Mouse (Mus musculus) inflammation-experienced regulatory T-cells, adult 6 months (primary cell): ENCODE results near the gene A4galt. TPM values are rescaled to one million over a fixed set of nuclear protein-coding genes. Genes with fewer than 3 reads are reported as not detected.
"Not testable (repeated sequence)": the region's sequence is repeated elsewhere in the genome, so short reads cannot be mapped to it uniquely, and the experiment has no call there.

ENCODE experiments used
- ATAC-seq: one replicate; pipeline ENCODE4 v1.8.0; 2017
- polyA plus RNA-seq, 3 experiments: library from polyadenylated mRNA; unstranded; fragments of 100-300 nt; shearing (Covaris generic); gene quantifications; one replicate each; pipeline ENCODE4 v1.2.1; 2017

A4galt gene
- polyA plus RNA-seq: not detected

- no peak for ATAC-seq
Observed at GRCm38 (mm10) chr15:83251176-83252004, at the start of gene A4galt. TSS of gene A4galt (minus strand) at chr15:83251774.

- no peak for ATAC-seq
Observed at GRCm38 (mm10) chr15:83299916-83300582, 48.5 kb upstream of the A4galt start.

- ATAC-seq: no peak
Observed at GRCm38 (mm10) chr15:83299450-83299849, 47.9 kb upstream of the A4galt start.

- ATAC-seq: no peak
Observed at GRCm38 (mm10) chr15:83298810-83299209, 47.2 kb upstream of the A4galt start.

- no peak for ATAC-seq
Observed at GRCm38 (mm10) chr15:83298313-83298712, 46.7 kb upstream of the A4galt start.

GRCm38 (mm10) chr15:83296771-83297311 lies 45.3 kb upstream of the A4galt start:
- ATAC-seq: no peak

DNA sequence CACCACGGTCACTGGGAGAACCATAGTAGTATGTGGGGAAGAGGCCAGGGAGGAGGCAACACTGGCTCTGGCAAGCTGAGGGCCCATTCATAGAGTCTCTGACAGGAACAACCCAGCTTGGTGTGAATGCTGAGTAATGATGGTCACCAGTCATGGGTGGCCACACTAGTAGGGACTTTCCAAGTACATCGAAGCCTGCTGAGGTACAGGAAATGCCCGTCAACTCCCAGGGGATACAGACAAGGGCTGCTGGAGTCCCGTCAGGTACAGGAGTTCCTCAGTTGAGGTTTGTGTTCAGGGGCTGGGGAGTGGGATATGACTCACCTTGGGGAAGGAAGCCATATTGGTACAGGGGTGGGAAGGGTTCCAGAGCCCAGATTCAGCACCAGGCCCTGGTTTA lies 44.5 kb upstream of the A4galt start:
- no peak for ATAC-seq

DNA sequence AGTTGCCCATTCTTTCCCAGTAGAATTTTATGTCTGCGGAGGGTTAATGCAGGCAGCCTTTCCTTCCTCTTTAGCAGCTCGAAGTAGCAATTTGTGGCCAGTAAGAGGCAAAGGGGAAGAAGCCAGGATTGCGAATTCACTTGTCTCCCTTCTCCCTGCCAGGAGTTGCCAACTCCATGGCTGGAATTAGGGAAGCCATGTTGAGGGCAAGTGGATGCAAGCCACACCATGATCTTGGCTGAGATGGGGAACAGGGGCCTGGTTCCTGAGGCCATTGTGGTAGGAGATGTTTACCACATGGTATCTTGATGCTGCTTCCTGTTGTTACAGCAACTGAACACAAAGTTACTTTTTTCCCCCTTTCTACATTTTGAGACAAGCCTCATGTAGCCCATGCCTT lies 43.4 kb upstream of the A4galt start:
- no peak for ATAC-seq

GRCm38 (mm10) chr15:83293706-83294645 lies 42.4 kb upstream of the A4galt start:
- ATAC-seq: no peak

DNA sequence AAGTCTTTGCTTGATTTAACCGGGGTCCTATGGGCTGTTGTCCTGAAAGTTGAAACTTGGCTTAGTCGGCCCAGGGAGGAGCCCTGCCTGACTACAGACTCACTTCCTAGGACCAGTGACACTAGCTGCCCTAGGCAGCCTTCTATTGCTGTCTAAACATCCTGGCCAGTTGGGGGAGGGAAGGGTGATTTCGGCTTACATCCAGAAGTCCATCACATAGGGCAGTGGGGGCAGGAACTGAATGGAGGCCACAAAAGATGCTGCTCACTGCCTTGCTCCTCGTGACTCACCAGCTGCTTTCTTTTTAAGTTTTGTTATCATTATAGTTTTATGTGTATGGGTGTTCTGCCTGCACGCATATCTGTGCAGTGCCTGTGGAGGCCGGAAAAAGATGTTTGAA lies 41.6 kb upstream of the A4galt start:
- no peak for ATAC-seq

DNA sequence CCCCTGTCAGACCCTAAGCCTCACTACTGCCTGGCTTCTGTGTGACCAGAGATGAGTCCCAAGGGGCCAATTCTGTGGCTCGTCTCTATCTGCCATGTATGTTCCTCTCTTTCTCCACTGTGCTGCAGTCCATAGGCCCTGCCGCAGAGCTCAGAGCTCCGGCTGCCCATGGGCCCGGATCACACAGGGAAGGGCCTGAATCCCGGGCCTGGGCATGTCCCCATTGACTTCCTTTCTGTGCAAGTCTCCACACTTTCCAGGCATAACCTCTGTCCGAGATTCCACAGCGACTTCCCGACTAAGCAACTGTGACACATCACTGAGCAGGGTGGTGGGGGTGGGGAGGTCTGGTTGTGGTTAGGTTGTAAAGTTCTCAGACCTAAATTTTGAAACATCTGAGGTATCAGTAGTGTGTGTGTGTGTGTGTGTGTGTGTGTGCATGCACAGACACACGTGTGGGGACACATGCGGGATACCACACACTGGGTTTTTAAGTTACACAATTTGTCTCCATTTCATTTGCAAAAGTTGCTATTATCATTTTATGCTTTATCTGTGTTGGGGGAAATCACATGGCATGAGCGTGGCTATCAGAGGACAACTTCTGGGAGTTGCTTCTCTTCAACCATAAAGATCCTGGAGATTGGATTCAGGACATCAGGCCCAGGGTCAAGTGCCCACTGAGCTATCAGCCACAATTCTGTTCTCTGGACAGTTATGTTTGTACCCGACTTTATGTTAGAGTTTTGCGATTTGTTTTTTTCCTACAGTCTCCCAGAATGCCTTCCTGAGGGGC lies 40.9 kb upstream of the A4galt start:
- ATAC-seq: no peak

GRCm38 (mm10) chr15:83290899-83291298 lies 39.3 kb upstream of the A4galt start:
- no peak for ATAC-seq

- no peak for ATAC-seq
Observed at GRCm38 (mm10) chr15:83284828-83285227, 33.3 kb upstream of the A4galt start.

DNA sequence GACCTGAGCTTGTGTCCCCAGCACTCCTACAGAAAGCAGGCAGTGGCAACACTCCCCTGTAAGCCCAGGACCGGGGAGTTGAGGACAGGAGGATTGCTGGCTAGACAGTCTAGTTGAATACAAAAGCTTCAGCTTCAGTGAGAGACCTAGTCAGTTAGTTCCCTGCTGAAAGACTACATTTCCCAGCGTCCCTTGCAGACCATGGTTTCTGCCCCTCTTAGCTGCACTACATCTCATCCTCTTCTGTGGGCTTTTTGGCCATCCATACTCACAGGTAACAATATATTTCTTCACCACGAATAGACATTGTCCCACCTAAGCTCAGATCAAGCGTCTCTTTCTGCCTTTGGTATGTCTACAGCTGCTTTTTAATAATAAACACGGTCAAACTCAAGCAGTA lies 30.8 kb upstream of the A4galt start:
- no peak for ATAC-seq

DNA sequence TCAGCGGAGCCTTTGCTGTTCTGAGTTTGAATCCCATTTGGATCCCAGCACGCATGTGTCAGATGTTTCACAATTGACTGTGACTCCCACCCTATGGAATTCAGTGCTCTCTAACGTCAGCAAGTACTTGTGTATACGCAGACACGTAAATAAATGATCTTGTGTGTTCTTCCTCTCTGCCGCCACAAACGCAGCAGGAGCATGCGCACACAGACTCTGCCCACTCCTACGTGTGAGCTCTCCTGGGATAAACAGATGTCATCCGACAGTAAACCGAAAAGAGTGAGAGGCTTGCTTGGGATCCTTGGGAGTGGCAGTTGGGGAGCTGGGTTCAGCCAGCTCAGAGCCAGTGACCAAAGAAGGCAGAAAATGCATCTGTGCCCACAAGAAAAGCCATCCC lies 29.7 kb upstream of the A4galt start:
- ATAC-seq: no peak

GRCm38 (mm10) chr15:83278579-83278978 lies 27.0 kb upstream of the A4galt start:
- ATAC-seq: no peak

- no peak for ATAC-seq
Observed at GRCm38 (mm10) chr15:83277451-83277850, 25.9 kb upstream of the A4galt start.

DNA sequence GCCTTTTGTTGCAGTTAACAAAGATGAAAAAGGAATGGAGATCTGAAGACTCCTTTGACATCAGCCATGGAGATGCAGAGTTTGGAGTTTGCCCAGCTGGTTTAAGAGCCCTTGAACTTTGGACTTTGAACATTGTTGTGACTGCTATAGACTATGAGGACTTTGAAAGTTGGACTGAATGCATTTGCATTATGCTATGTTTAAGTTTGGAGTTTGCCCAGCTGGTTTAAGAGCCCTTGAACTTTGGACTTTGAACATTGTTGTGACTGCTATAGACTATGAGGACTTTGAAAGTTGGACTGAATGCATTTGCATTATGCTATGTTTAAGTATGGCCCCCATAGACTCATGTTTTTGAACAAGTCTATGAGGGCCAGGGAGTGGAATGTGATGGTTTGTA lies 22.7 kb upstream of the A4galt start:
- not testable (repeated sequence) for ATAC-seq

DNA sequence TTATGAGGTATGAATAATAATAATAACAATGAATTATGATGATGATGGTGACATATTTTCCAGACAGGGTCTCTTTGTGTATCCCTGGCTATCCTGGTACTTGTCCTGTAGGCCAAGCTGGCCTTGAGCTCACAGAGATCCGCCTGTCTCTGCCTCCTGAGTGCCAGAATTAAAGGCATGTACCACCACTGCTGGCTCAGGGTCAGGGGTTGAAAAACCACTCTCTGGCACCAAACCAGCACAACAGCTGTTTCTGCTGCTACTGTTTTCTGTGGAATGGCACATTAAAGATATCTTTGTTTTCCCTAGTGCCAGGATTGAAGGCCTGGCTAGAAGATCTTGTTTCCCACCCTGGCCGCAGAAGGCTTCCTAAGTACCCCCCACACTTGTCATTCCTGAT lies 21.4 kb upstream of the A4galt start:
- ATAC-seq: no peak

- not testable (repeated sequence) for ATAC-seq
Observed at GRCm38 (mm10) chr15:83271221-83271620, 19.6 kb upstream of the A4galt start.

DNA sequence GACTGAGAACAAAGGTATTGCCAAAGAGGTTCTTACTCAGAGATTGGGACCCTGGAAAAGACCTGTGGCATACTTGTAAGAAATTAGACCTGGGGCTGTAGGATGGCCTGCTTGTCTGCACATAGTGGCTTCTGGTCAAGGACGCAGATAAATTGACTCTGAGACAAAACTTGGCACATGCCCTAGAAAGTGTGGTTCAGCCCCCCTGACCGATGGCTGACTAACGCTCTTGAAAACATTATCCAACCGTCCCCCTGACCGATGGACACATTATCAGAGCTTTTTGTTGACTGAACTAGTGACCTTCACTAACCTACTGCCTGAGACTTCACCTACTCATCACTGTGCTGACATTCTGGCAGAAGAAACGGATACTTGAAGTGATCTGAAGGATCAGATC lies 18.4 kb upstream of the A4galt start:
- ATAC-seq: not testable (repeated sequence)

DNA sequence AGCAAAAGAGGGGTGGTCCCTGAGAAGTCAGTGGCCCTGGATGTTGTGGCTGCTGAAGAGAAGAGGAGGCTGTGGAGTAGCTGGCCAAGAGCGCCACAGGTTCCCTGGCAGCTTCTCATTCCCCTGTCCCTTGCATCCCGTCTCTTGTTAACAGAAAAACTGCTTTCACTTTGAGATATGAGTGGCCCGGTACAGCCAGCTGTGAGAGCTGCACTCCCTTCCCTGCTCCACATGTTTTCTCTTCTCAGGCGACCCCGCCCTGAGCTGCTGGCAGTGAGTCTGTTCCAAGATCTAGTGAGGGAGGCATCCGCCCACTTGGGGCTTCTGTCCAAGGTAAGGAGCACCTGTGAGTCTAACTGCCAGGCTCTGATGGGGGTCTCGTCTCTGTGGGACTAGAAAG lies 16.9 kb upstream of the A4galt start:
- ATAC-seq: not testable (repeated sequence)
